Mouse (Mus musculus) liver, embryonic 14.5 days (tissue): ENCODE measurements around the gene Atp2c2.

Experiments
- CTCF ChIP-seq: IDR thresholded peaks from 2 replicates; pipeline ENCODE4 v1.5.1; 2016; ENCODE audit warnings: antibody characterized with exemption, low read depth, control low read depth
- EP300 ChIP-seq: IDR thresholded peaks from 2 replicates; pipeline ENCODE4 v1.6.1; 2016; ENCODE audit warnings: antibody characterized with exemption, low read depth

GRCm38 (mm10) chr8:119798170-119798964 lies 98.6 kb downstream of the Atp2c2 start:
- TF ChIP-seq EP300 (no peak), CTCF (no peak)
